Mouse (Mus musculus): ENCODE results near the gene Uhrf1.
A peak's percentile ranks its signal among the peaks of the same experiment; 100 is the strongest.

The Uhrf1 gene

GRCm38 (mm10) chr17:56275842-56276480 lies 27.2 kb upstream of the Uhrf1 start:
- DNase-seq (ENCODE audit: low spot score): no peak

GRCm38 (mm10) chr17:56276643-56277566 lies 26.2 kb upstream of the Uhrf1 start, which contains the start of gene Ticam1:
Gene Ticam1 (minus strand): TSS chr17:56276786.
- DNase-seq (ENCODE audit: low spot score): peak; percentile 95

- no peak for DNase-seq (ENCODE audit: low spot score)
Observed at GRCm38 (mm10) chr17:56277567-56277893, 25.6 kb upstream of the Uhrf1 start.

- DNase-seq (ENCODE audit: low spot score): no peak
Observed at GRCm38 (mm10) chr17:56278340-56278739, 24.8 kb upstream of the Uhrf1 start.

GRCm38 (mm10) chr17:56279481-56280155 lies 23.5 kb upstream of the Uhrf1 start:
- no peak for DNase-seq (ENCODE audit: low spot score)

GRCm38 (mm10) chr17:56281193-56281592 lies 21.9 kb upstream of the Uhrf1 start:
- no peak for DNase-seq (ENCODE audit: low spot score)

GRCm38 (mm10) chr17:56282802-56283201 lies 20.3 kb upstream of the Uhrf1 start:
- no peak for DNase-seq (ENCODE audit: low spot score)

GRCm38 (mm10) chr17:56283316-56283715 lies 19.8 kb upstream of the Uhrf1 start:
- no peak for DNase-seq (ENCODE audit: low spot score)

GRCm38 (mm10) chr17:56285995-56286394 lies 17.1 kb upstream of the Uhrf1 start:
- DNase-seq (ENCODE audit: low spot score): no peak

- peak; percentile 48 for DNase-seq (ENCODE audit: low spot score)
Observed at GRCm38 (mm10) chr17:56287830-56288229, 15.3 kb upstream of the Uhrf1 start.

- DNase-seq (ENCODE audit: low spot score): no peak
Observed at GRCm38 (mm10) chr17:56288866-56289265, 14.3 kb upstream of the Uhrf1 start.

- peak; percentile 72 for DNase-seq (ENCODE audit: low spot score)
Observed at GRCm38 (mm10) chr17:56289371-56290331, 13.5 kb upstream of the Uhrf1 start.

- peak; percentile 98 for DNase-seq (ENCODE audit: low spot score)
Observed at GRCm38 (mm10) chr17:56290388-56291170, 12.5 kb upstream of the Uhrf1 start.

GRCm38 (mm10) chr17:56291171-56291511 lies 12.0 kb upstream of the Uhrf1 start:
- DNase-seq (ENCODE audit: low spot score): peak; percentile 96

- DNase-seq (ENCODE audit: low spot score): no peak
Observed at GRCm38 (mm10) chr17:56291826-56292475, 11.2 kb upstream of the Uhrf1 start.

GRCm38 (mm10) chr17:56292531-56293222 lies 10.4 kb upstream of the Uhrf1 start, which contains the start of gene Plin3:
Gene Plin3 (minus strand): TSS chr17:56292873.
- no peak for DNase-seq (ENCODE audit: low spot score)

- DNase-seq (ENCODE audit: low spot score): no peak
Observed at GRCm38 (mm10) chr17:56293291-56293690, 9.8 kb upstream of the Uhrf1 start.

- no peak for DNase-seq (ENCODE audit: low spot score)
Observed at GRCm38 (mm10) chr17:56294241-56294640, 8.9 kb upstream of the Uhrf1 start.

- DNase-seq (ENCODE audit: low spot score): no peak
Observed at GRCm38 (mm10) chr17:56296201-56296600, 6.9 kb upstream of the Uhrf1 start.

- no peak for DNase-seq (ENCODE audit: low spot score)
Observed at GRCm38 (mm10) chr17:56298238-56298637, 4.9 kb upstream of the Uhrf1 start.
